Mouse (Mus musculus) liver, embryonic 14.5 days (tissue): Measurements from ENCODE around the gene Dennd1a.

Experiments used
- CTCF ChIP-seq: IDR thresholded peaks from 2 replicates; pipeline ENCODE4 v1.5.1; 2016; ENCODE audit warnings: antibody characterized with exemption, low read depth, control low read depth
- EP300 ChIP-seq: IDR thresholded peaks from 2 replicates; pipeline ENCODE4 v1.6.1; 2016; ENCODE audit warnings: antibody characterized with exemption, low read depth

DNA sequence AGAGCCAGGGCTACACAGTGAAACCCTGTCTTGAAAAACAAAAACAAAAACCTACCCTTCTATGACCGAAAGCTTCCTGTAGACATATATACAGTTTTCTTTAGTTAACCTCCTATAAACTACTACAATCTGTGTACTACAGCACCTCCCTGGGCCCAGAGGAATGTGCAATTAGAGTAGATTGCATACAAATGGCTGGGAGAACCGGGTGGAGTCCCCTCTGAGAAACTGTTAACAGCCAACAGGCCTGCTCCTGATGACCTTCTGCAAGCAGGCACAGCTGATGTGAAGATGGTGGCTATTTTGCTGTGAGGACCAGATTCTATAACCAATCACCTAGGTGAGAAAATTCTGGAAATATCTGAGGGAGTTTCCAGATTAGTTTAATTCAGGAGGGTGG, 1.0 kb upstream of the Dennd1a start:
- TF ChIP-seq CTCF (no peak), EP300 (no peak)
